Mouse (Mus musculus) CD4-positive helper T cell, adult 2 months (primary cell): ENCODE data around the gene Lrrc74a.
A peak's percentile ranks its signal among the peaks of the same experiment; 100 is the strongest.

Experiments
- DNase-seq: peaks from one replicate; pipeline ENCODE4 v3.0.0-alpha.2; 2012; ENCODE audit warnings: low read depth, missing footprints, low spot score

The Lrrc74a gene

GRCm38 (mm10) chr12:86719961-86720639 is 14.1 kb upstream of the Lrrc74a start:
- DNase-seq: no peak

DNA sequence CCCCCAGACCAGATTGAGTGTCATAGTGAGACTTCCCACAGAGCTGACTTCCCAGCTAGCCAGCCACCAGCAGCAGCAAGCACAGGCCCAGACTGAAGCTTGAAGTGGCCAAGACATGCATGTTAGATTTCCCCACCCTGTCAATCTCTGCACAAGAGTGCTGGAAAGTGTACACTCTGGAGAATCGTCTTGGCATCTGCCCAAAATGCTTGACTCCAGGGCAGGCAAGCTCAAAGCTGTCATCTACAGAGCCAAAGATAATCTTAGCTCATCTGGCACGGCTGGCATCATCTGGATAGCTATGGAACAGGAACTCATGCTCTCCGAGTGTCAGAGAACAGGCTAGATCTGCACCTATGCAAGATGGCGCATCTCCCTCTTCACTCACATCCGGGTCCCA is 12.7 kb upstream of the Lrrc74a start:
- DNase-seq: no peak

GRCm38 (mm10) chr12:86724300-86724699 is 9.9 kb upstream of the Lrrc74a start:
- DNase-seq: no peak

DNA sequence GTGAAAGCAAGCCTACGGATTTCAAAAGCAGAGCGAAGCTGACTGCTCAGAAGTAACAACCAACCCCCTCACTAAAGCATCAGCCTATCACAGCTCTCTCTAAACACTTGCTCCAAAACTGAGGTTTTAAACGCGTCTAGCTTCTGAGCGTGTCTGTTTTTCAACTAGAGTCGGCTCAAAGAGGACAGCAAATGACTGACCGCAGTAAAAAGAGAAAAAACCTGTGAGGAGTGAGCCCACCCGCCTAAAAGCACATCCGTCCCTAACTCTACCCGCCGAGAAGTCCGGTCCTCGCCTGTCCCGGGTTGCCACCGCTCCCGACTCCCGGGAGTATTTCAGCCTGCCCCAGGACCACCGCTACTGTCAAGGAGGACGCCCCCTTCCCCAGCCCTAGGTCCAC is 8.5 kb upstream of the Lrrc74a start:
- peak; percentile 44 for DNase-seq

- DNase-seq: peak; percentile 98
Observed at GRCm38 (mm10) chr12:86726120-86726640, 8.0 kb upstream of the Lrrc74a start, which contains the start of gene Angel1. Angel1 (minus strand) TSS chr12:86726460.

- DNase-seq: no peak
Observed at GRCm38 (mm10) chr12:86761036-86761435, 26.9 kb downstream of the Lrrc74a start.

DNA sequence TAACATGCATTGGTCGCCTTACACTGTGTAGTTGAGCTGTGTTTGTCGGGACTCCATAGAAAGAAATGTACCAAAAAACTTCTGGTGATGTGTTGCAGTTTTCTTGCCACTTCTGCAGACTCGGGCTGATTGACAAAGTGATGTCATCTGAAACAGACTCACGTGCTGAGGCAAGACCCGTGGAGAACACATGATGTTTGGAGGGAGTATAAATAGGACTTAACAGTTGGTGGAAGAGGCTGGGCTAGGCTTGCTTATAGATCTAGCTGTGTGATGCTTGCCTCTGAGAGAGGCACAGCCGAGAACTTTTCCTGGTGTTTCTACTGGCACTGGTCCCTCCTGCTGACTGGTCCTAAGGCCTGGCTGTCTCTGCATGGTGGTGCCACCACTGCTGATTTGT is 29.9 kb downstream of the Lrrc74a start:
- no peak for DNase-seq

DNA sequence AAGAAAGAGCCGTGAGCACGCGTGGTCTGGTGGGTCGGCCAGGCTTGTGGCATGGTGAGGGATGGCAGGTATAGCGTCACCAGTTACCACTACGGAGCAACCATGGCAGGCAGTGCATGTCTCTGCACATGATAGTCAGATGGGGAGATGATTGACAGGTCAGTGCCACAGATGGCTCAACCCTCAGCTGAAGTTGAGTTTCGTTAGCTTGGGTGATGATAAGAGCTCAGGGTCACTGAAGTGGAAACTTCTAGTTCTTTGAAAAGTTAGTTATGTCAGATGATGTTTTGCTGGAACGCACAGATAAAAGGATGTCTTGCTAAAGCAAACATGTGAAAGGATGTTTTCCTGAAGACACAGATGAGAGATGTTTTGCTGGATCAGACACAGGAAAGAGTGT is 32.3 kb downstream of the Lrrc74a start:
- no peak for DNase-seq

DNA sequence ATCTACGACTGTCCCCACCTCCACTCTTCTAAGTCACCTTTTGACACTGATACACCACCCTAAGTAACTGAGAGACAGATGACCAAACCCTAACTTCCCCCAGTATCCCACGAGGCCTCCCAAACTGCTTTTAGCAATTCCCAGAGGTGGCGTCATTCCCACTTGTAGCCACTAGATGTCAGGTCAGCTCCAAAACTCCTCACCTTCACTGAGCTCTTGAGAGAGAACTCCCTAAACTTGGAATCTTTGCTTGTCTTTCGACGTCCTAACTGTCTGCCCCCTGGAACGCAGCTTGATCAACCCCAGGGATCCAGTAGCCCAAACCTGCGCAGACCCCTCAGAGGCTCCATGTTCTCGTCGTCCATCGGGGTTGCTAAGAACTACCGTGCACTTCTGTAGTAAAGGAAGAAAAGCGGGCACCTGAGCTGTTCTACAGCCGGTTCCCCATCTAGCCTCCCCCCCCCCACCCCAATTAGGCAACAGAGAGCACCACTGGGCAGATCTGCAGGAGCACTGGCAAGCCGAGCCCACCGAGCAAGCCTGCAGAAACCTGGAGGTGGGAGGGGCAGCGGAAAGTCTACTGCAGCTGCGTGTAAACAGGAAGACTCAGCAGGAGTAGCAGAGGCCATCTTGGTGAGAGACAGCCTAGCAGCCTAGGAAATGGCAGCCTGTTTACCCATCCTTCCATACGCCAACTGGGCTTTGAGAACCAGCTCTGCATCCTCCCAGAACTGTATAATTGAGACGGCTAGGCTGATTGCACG is 33.9 kb downstream of the Lrrc74a start:
- DNase-seq: peak; percentile 46

DNA sequence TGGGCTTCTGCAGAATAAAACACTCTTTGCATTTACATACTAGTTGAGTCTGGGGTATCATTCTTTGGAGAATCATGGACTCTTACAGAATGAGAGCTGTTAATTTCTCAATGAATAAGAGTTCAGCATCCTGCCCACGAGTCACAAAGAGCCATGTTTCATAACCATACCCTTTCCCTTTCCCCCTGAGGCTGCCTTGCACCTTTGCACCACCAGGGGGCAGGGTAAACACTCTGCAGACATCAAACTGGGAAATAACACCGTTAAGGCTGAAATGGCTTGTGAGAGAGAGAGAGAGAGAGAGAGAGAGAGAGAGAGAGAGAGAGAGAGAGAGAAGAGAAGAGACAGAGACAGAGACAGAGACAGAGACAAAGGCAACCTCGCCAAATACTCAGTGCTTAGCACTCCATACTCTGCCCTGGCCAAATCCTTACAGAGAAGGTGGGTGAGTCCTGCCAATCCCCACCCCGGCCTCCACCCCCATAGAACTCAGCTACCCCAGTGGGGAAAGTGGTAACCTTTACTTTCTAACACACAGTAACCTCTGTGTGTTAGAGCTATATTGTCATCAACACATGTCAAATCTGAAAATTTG is 34.9 kb downstream of the Lrrc74a start:
- DNase-seq: peak; percentile 74

DNA sequence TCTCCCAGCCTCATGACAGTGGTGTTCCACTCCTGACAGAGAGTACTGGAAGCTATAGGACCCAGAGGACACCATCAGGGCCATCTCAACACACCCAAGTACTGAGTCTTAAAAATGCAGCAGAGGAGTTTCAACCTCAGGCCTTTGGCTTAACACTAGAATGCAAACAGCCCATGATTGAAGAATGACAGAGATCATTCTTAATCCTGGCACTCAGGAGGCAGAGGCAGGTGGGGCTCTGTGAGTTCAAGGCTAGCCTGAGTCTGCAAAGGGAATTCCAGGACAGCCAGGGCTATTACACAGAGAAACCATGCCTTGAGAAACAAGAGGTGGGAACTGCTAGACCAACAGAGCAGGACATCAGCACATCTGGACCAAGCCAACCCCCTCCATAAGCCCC is 35.6 kb downstream of the Lrrc74a start:
- DNase-seq: no peak

DNA sequence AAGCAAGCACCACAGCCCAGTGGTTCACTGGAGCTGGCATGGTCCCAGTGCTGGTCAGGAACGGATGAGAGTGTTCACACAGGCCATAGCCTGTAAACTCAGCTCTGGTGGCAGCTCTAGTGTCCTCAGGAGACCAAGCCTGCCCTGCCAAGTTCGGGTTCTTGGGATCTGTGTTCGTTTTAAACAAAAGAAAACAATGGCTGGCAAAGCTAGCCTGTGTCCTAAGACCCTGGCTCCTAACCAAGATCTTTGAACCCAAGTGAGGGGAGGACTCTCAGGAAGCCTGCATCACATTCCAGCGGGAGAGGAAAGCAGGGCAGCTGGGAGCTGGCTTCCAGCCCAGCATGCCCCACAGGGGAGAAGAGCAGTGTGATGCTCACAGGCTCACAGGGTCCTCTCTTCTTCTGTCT is 36.1 kb downstream of the Lrrc74a start:
- no peak for DNase-seq

GRCm38 (mm10) chr12:86770927-86771326 is 36.8 kb downstream of the Lrrc74a start:
- DNase-seq: no peak

- DNase-seq: peak; percentile 86
Observed at GRCm38 (mm10) chr12:86771823-86772427, 37.8 kb downstream of the Lrrc74a start.

- no peak for DNase-seq
Observed at GRCm38 (mm10) chr12:86772551-86772950, 38.4 kb downstream of the Lrrc74a start.

DNA sequence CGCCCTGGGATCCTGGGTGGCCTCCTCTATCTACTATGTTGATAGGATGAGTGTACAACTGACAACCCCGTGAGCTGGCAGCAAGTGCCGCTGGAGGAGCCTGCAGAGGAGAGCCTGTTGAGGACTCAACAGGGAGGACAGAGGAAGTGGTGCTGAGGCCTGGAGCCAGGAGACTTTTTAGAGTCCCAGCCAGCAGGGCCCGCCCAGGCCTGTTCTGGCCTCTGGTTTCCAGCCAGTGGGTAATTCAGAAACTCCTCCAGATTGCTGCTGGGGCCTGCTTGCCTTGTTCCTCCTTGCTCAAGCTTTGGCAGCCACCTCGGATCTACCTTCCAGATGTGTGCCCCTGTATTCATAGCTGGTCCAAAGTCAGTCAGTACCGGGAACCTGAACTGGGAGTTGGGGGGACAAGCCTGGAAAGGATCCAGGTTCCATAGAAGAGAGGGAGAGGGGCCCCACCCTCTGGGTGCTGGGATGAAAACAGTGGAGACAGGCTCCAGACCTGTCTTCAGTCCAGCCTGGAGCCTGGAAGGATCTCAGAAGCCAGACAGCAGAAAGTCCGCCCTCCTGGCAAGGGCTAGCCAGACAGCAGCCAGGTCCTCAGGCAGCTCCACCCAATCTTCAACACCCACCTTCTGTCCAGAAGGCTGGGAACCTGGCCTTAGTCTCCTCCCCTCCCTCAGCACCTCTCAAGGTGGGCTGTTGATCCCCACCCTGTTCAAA is 41.6 kb downstream of the Lrrc74a start:
- no peak for DNase-seq

GRCm38 (mm10) chr12:86776341-86776860 is 42.2 kb downstream of the Lrrc74a start:
- no peak for DNase-seq

DNA sequence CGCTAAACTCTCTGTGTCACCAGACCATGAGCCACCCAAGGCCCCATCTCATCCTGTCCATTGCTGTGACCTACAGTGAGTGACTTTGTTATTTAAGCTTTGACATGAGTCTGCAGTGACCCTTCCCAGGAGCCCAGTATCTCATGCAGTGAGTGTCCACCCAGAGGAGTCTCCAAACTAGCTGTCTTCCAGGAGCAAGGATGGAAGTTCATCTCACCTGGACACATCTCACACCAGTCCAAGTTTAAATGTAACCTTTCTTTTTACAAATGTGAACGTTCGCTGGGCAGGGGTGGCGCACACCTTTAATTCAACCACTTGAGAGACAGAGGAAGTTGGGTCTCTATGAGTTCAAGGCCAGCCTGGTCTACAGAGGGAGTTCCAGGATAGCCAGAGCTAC is 44.4 kb downstream of the Lrrc74a start:
- no peak for DNase-seq

- DNase-seq: peak; percentile 60
Observed at GRCm38 (mm10) chr12:86779206-86779989, 45.2 kb downstream of the Lrrc74a start.

GRCm38 (mm10) chr12:86781654-86782202 is 47.6 kb downstream of the Lrrc74a start:
- no peak for DNase-seq
